Mouse (Mus musculus): ENCODE data around the gene Spata9. TPM values are rescaled to one million over a fixed set of nuclear protein-coding genes. Genes with fewer than 3 reads are reported as not detected.

Gene Spata9
- polyA plus RNA-seq, 1 experiment from 2014 or later, result 0.64 TPM

- no peaks in the 10 kb centered on the region for H3K9me3 ChIP-seq
- H3K27me3 ChIP-seq (ENCODE audit: poor library complexity, severe bottlenecking), result no peaks in the 10 kb centered on the region
- peak overlapping the region; percentile 99 for H3K27ac ChIP-seq
- peaks cover 18% of the 10 kb centered on the region for H3K36me3 ChIP-seq (replicated peaks)
- WGBS, result 3% methylated on average over 7 of the region's 7 CpGs
- H3K4me1 ChIP-seq, result peaks cover 22% of the 10 kb centered on the region
- H3K4me3 ChIP-seq, result peak overlapping the region; percentile 83
- no peak for DNase-seq (ENCODE audit: extremely low spot score, low spot score)
These were observed 22.7 kb upstream of the Spata9 start for GRCm38 (mm10) chr13:75944044-75944820.

- H3K4me3 ChIP-seq, result no peak overlapping the region
- H3K27me3 ChIP-seq (ENCODE audit: poor library complexity, severe bottlenecking), result no peaks in the 10 kb centered on the region
- no peak for DNase-seq (ENCODE audit: extremely low spot score, low spot score)
- H3K4me1 ChIP-seq, result peaks cover 3% of the 10 kb centered on the region; the same call in 1 of the 2 replicates
- H3K9me3 ChIP-seq, result no peaks in the 10 kb centered on the region
- no peak overlapping the region for H3K27ac ChIP-seq
- no peaks in the 10 kb centered on the region for H3K36me3 ChIP-seq (replicated peaks)
- WGBS, result 62% methylated on average over 1 of the region's 1 CpGs
These were observed 16.7 kb upstream of the Spata9 start for GRCm38 (mm10) chr13:75950295-75950694.

- Histone ChIP-seq H3K4me1 (no peaks in the 10 kb centered on the region), H3K4me3 (no peak overlapping the region), H3K27me3 (ENCODE audit: poor library complexity, severe bottlenecking) (no peaks in the 10 kb centered on the region), H3K27ac (no peak overlapping the region), H3K36me3 (replicated peaks) (no peaks in the 10 kb centered on the region), H3K9me3 (no peaks in the 10 kb centered on the region)
- no peak for DNase-seq (ENCODE audit: extremely low spot score, low spot score)
These were observed 11.5 kb upstream of the Spata9 start for GRCm38 (mm10) chr13:75955357-75955992.

GRCm38 (mm10) chr13:75974481-75974880 lies 7.5 kb downstream of the Spata9 start:
- H3K4me3 ChIP-seq, result no peak overlapping the region
- H3K4me1 ChIP-seq, result no peaks in the 10 kb centered on the region
- no peak for DNase-seq (ENCODE audit: extremely low spot score, low spot score)
- 87% methylated on average over 2 of the region's 2 CpGs for WGBS
- H3K36me3 ChIP-seq (replicated peaks), result no peaks in the 10 kb centered on the region
- no peak overlapping the region for H3K27ac ChIP-seq
- no peaks in the 10 kb centered on the region for H3K9me3 ChIP-seq
- H3K27me3 ChIP-seq (ENCODE audit: poor library complexity, severe bottlenecking), result no peaks in the 10 kb centered on the region

- H3K9me3 ChIP-seq, result no peaks in the 10 kb centered on the region
- no peak for DNase-seq (ENCODE audit: extremely low spot score, low spot score)
- H3K27ac ChIP-seq, result no peak overlapping the region
- WGBS, result 63% methylated on average over 1 of the region's 1 CpGs
- no peaks in the 10 kb centered on the region for H3K36me3 ChIP-seq (replicated peaks)
- H3K4me1 ChIP-seq, result no peaks in the 10 kb centered on the region
- H3K27me3 ChIP-seq (ENCODE audit: poor library complexity, severe bottlenecking), result no peaks in the 10 kb centered on the region
- H3K4me3 ChIP-seq, result no peak overlapping the region
These were observed 8.7 kb downstream of the Spata9 start for GRCm38 (mm10) chr13:75975629-75976028.

- H3K27me3 ChIP-seq (ENCODE audit: poor library complexity, severe bottlenecking), result no peaks in the 10 kb centered on the region
- H3K36me3 ChIP-seq (replicated peaks), result no peaks in the 10 kb centered on the region
- no peak overlapping the region for H3K27ac ChIP-seq
- DNase-seq (ENCODE audit: extremely low spot score, low spot score), result no peak
- no peak overlapping the region for H3K4me3 ChIP-seq
- H3K9me3 ChIP-seq, result no peaks in the 10 kb centered on the region
- 93% methylated on average over 2 of the region's 2 CpGs for WGBS
- no peaks in the 10 kb centered on the region for H3K4me1 ChIP-seq
These were observed 9.3 kb downstream of the Spata9 start for GRCm38 (mm10) chr13:75976218-75976617.

GRCm38 (mm10) chr13:75976649-75977048 lies 9.7 kb downstream of the Spata9 start:
- DNase-seq (ENCODE audit: extremely low spot score, low spot score), result no peak
- Histone ChIP-seq H3K27ac (no peak overlapping the region), H3K9me3 (no peaks in the 10 kb centered on the region), H3K4me1 (no peaks in the 10 kb centered on the region), H3K27me3 (ENCODE audit: poor library complexity, severe bottlenecking) (no peaks in the 10 kb centered on the region), H3K36me3 (replicated peaks) (no peaks in the 10 kb centered on the region), H3K4me3 (no peak overlapping the region)
- WGBS, result 87% methylated on average over 2 of the region's 2 CpGs

GRCm38 (mm10) chr13:75981901-75982300 lies 15.0 kb downstream of the Spata9 start:
- no peaks in the 10 kb centered on the region for H3K9me3 ChIP-seq
- no peaks in the 10 kb centered on the region for H3K4me1 ChIP-seq
- no peak overlapping the region for H3K27ac ChIP-seq
- no peaks in the 10 kb centered on the region for H3K27me3 ChIP-seq (ENCODE audit: poor library complexity, severe bottlenecking)
- no peaks in the 10 kb centered on the region for H3K36me3 ChIP-seq (replicated peaks)
- no peak for DNase-seq (ENCODE audit: extremely low spot score, low spot score)
- H3K4me3 ChIP-seq, result no peak overlapping the region

- Histone ChIP-seq H3K9me3 (no peaks in the 10 kb centered on the region), H3K4me3 (no peak overlapping the region), H3K36me3 (replicated peaks) (no peaks in the 10 kb centered on the region), H3K4me1 (no peaks in the 10 kb centered on the region), H3K27me3 (ENCODE audit: poor library complexity, severe bottlenecking) (no peaks in the 10 kb centered on the region), H3K27ac (no peak overlapping the region)
- 88% methylated on average over 1 of the region's 1 CpGs for WGBS
- DNase-seq (ENCODE audit: extremely low spot score, low spot score), result no peak
These were observed 21.1 kb downstream of the Spata9 start for GRCm38 (mm10) chr13:75988096-75988495.

GRCm38 (mm10) chr13:75992169-75993028 lies 25.4 kb downstream of the Spata9 start:
- Histone ChIP-seq H3K27me3 (ENCODE audit: poor library complexity, severe bottlenecking) (peaks cover 7% of the 10 kb centered on the region; the same call in 1 of the 2 replicates), H3K36me3 (replicated peaks) (no peaks in the 10 kb centered on the region), H3K9me3 (peaks cover 8% of the 10 kb centered on the region; the same call in 1 of the 2 replicates), H3K4me3 (no peak overlapping the region), H3K4me1 (no peaks in the 10 kb centered on the region), H3K27ac (no peak overlapping the region)
- no peak for DNase-seq (ENCODE audit: extremely low spot score, low spot score)
- 74% methylated on average over 9 of the region's 9 CpGs for WGBS

- DNase-seq (ENCODE audit: extremely low spot score, low spot score), result no peak
- peaks cover 43% of the 10 kb centered on the region for H3K36me3 ChIP-seq (replicated peaks)
- no peaks in the 10 kb centered on the region for H3K9me3 ChIP-seq
- H3K4me3 ChIP-seq, result no peak overlapping the region
- no peaks in the 10 kb centered on the region for H3K27me3 ChIP-seq (ENCODE audit: poor library complexity, severe bottlenecking)
- 87% methylated on average over 3 of the region's 3 CpGs for WGBS
- H3K4me1 ChIP-seq, result no peaks in the 10 kb centered on the region
- H3K27ac ChIP-seq, result no peak overlapping the region
These were observed 36.3 kb downstream of the Spata9 start for GRCm38 (mm10) chr13:76003272-76003671.

- Histone ChIP-seq H3K9me3 (no peaks in the 10 kb centered on the region), H3K27me3 (ENCODE audit: poor library complexity, severe bottlenecking) (no peaks in the 10 kb centered on the region), H3K4me3 (no peak overlapping the region), H3K36me3 (replicated peaks) (no peaks in the 10 kb centered on the region), H3K27ac (no peak overlapping the region), H3K4me1 (peaks cover 17% of the 10 kb centered on the region)
- DNase-seq (ENCODE audit: extremely low spot score, low spot score), result no peak
- WGBS, result 81% methylated on average over 2 of the region's 2 CpGs
These were observed 47.6 kb downstream of the Spata9 start for GRCm38 (mm10) chr13:76014511-76014910.

GRCm38 (mm10) chr13:76017465-76017864 lies 50.5 kb downstream of the Spata9 start:
- no peaks in the 10 kb centered on the region for H3K27me3 ChIP-seq (ENCODE audit: poor library complexity, severe bottlenecking)
- H3K36me3 ChIP-seq (replicated peaks), result no peaks in the 10 kb centered on the region
- H3K9me3 ChIP-seq, result no peaks in the 10 kb centered on the region
- H3K4me3 ChIP-seq, result peak overlapping the region; percentile 78
- peak overlapping the region; percentile 93 for H3K27ac ChIP-seq
- WGBS, result 81% methylated on average over 4 of the region's 4 CpGs
- DNase-seq (ENCODE audit: extremely low spot score, low spot score), result no peak
- H3K4me1 ChIP-seq, result peaks cover 17% of the 10 kb centered on the region
